Mouse (Mus musculus) lung, embryonic 14.5 days (tissue): ENCODE measurements around the gene Mta2. TPM values are rescaled to one million over a fixed set of nuclear protein-coding genes. Genes with fewer than 3 reads are reported as not detected.
"Not testable (repeated sequence)": the region's sequence is repeated elsewhere in the genome, so short reads cannot be mapped to it uniquely, and the experiment has no call there.

Experiments
- ATAC-seq: fragments of 200-750 bp; cut with Nextera tagmentation; 2 replicates; pipeline ENCODE4 v1.8.0; 2017; ENCODE audit warnings: mild to moderate bottlenecking, moderate TSS enrichment, moderate library complexity; ENCODE audit not compliant: insufficient read depth
- DNase-seq: peaks from one replicate; pipeline ENCODE4 v3.0.0-alpha.2; 2015
- H3K27ac ChIP-seq: fragments of 300-500 bp; sonication (generic); 2 replicates; pipeline ENCODE4 v1.5.1; 2014; ENCODE audit warnings: low read depth, mild to moderate bottlenecking, moderate library complexity
- H3K27me3 ChIP-seq: fragments of 300-500 bp; sonication (generic); 2 replicates; pipeline ENCODE4 v1.6.1; 2014; ENCODE audit warnings: low read length, control low read depth; ENCODE audit not compliant: insufficient read depth
- H3K36me3 ChIP-seq: fragments of 300-500 bp; sonication (generic); 2 replicates; pipeline ENCODE4 v1.6.1; 2014; ENCODE audit warnings: control low read depth; ENCODE audit not compliant: insufficient read depth
- H3K4me1 ChIP-seq: fragments of 300-500 bp; sonication (generic); 2 replicates; pipeline ENCODE4 v1.6.1; 2014; ENCODE audit warnings: antibody characterized with exemption, control low read depth; ENCODE audit not compliant: insufficient read depth
- H3K4me2 ChIP-seq: fragments of 300-500 bp; sonication (generic); 2 replicates; pipeline ENCODE4 v1.6.1; 2014; ENCODE audit warnings: mild to moderate bottlenecking
- H3K4me3 ChIP-seq: fragments of 300-500 bp; sonication (generic); 2 replicates; pipeline ENCODE4 v1.5.1; 2014; ENCODE audit warnings: low read depth, low read length
- H3K9ac ChIP-seq: fragments of 300-500 bp; sonication (generic); 2 replicates; pipeline ENCODE4 v1.6.1; 2014
- H3K9me3 ChIP-seq: fragments of 300-500 bp; sonication (generic); 2 replicates; pipeline ENCODE4 v1.6.1; 2016; ENCODE audit warnings: low read depth, low read length, control low read depth
- CTCF ChIP-seq: IDR thresholded peaks from 2 replicates; pipeline ENCODE4 v1.5.1; 2016; ENCODE audit warnings: antibody characterized with exemption, low read depth
- WGBS: fragments of 180-500 bp; shearing (Covaris S2); extraction: QIAGEN DNeasy Blood & Tissue Kit; methylation state at CpG from one replicate; pipeline ENCODE4 v1.1.7; 2014; 5-methylcytosine and 5-hydroxymethylcytosine counted together
- polyA plus RNA-seq: library from polyadenylated mRNA; unstranded; fragments of >200 nt; fragmentation: Nextera tagmentation; extraction: Ambion mirVana; gene quantifications from 2 replicates; pipeline ENCODE4 v1.2.1, GENCODE M21; 2014

Mta2 gene
- 44.0 and 52.1 TPM in 2 replicates for polyA plus RNA-seq

DNA sequence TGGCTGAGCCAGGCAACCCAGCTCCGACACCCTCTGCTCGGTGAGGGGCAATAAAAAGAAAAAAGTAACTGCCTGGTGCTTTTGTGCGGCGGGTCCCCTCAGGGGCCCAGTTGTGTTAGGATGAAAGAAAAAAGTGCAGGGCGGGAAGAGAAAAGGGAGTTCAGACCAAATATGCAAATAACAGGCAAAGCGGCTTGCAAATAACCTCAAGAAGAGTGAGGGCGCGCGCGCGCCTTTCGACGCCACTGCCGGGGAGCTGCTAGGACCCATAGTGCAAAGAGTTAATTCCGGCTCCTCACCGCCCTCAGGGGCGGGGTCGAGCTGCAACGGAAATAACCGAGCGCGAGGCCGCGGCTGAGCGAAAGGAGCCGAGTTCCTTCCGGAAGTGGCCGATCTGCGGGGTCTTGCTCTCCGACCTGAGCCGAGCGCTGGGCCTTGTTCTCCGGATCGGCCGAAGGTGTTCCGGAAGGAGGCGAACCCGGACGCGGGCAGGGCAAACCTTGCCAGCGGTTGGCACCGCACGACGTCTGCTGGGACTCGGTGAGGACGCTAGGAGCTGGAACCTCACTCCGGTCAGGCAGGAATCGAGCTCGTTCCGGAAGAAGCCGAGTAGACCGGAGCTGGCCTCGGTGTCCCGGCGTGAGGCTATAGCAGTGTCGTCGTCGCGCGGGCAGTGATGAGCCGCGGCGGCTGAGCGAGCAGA, at the start of gene Mta2:
TSS of gene Mta2 (plus strand) at position 361 of the 703 bp plus-strand sequence.
- peaks cover 15% of the 10 kb centered on the region for H3K4me1 ChIP-seq
- peak within 1 kb of the TSS; percentile 99 for H3K27ac ChIP-seq
- no peaks in the 10 kb centered on the region for H3K9me3 ChIP-seq
- H3K36me3 ChIP-seq, result peaks cover 62% of the 10 kb centered on the region
- under 1% methylated on average over 64 of the region's 64 CpGs for WGBS
- H3K4me2 ChIP-seq, result peak within 1 kb of the TSS; percentile 82
- 0 out of 2 replicates have a peak, but pooled peaks have one; percentile 14 for TF ChIP-seq CTCF
- ATAC-seq, result peak; percentile 95
- peak within 1 kb of the TSS; percentile 99 for H3K9ac ChIP-seq
- H3K4me3 ChIP-seq, result peak within 1 kb of the TSS; percentile 96
- no peaks in the 10 kb centered on the region for H3K27me3 ChIP-seq
- peak; percentile 99 for DNase-seq

DNA sequence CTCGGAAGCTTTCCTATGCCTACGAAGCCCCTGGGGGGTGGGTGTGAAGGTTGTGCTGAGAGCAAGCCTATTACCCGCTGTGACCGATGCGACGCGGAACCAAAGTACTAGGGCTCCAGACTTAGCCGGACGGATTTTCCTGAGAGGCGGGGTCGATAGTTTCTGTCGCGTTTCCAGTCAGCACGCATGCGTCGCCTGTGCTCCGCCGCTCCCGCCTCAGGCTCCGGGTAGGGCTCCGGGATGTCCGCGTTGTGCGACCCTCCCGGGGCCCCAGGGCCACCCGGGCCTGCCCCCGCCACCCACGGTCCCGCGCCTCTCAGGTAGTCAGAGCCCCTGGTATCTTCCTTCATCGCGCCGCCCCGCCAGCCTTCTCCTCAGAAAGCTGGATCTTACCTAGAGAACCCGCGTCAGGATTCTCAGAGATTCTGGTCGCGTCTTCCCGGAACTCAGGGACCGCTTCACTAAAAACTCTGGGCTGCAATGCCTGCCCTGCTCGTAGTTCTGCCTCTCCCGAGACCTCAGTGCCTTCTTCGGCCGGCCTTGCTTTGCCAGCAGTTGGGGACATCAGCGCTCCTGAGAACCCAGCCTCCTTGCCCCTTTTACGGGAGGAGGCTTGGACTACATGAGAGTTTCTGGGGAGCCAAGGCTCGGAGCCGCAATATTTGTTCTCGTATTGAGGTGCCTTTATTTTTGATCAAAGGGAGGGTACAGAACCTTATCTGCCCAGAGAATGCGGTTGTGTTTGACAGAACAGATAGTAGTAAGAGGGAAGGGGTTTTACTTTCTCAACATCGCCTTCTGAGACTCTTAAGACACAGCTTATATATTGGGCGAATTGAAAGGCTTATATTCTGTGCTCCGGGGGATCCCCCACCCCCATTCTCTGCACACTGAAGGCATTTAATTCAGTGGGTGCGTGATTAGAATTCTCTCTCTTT, 48.6 kb upstream of the Mta2 start, which contains the start of gene Ints5:
TSS of gene Ints5 (plus strand) at position 177 of the 938 bp plus-strand sequence.
- Histone ChIP-seq H3K27ac (peak within 1 kb of the TSS; percentile 90), H3K9ac (peak within 1 kb of the TSS; percentile 92), H3K36me3 (peaks cover 51% of the 10 kb centered on the region), H3K4me3 (peak within 1 kb of the TSS; percentile 87), H3K4me1 (peaks cover 11% of the 10 kb centered on the region), H3K4me2 (peak within 1 kb of the TSS; percentile 84), H3K9me3 (no peaks in the 10 kb centered on the region), H3K27me3 (no peaks in the 10 kb centered on the region)
- WGBS, result 2% methylated on average over 54 of the region's 54 CpGs
- TF ChIP-seq CTCF, result no peak
- ATAC-seq (peak; percentile 57), DNase-seq (peak; percentile 95)

DNA sequence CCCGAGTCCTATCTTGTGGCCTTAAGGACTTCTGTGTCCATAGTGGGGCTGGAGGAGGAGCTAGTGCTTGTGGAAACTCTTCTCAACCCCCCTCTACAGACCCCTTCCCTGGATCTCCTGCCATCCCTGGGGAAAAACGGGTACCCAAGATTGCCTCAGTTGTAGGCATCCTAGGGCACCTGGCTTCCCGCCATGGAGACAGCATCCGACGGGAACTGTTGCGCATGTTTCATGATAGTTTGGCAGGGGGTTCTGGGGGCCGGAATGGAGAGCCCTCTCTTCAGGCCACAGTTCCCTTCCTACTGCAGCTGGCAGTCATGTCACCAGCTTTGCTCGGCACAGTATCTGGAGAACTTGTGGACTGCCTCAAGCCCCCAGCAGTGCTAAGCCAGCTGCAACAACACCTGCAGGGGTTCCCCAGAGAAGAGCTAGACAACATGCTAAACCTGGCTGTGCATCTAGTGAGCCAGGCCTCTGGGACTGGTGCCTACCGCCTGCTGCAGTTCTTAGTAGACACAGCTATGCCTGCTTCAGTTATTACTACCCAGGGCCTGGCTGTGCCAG, 46.2 kb upstream of the Mta2 start:
- 87% methylated on average over 9 of the region's 9 CpGs for WGBS
- Histone ChIP-seq H3K4me2 (no peak overlapping the region), H3K4me3 (no peak overlapping the region), H3K36me3 (peaks cover 43% of the 10 kb centered on the region), H3K27ac (no peak overlapping the region), H3K4me1 (peaks cover 16% of the 10 kb centered on the region), H3K27me3 (no peaks in the 10 kb centered on the region), H3K9ac (no peak overlapping the region), H3K9me3 (no peaks in the 10 kb centered on the region)
- DNase-seq (no peak), ATAC-seq (no peak)
- no peak for TF ChIP-seq CTCF

- H3K9ac ChIP-seq, ATAC-seq, DNase-seq, H3K9me3 ChIP-seq, H3K27me3 ChIP-seq, H3K4me3 ChIP-seq, H3K4me2 ChIP-seq, H3K27ac ChIP-seq: not testable (repeated sequence)
- peaks cover 38% of the 10 kb centered on the region for H3K36me3 ChIP-seq
- H3K4me1 ChIP-seq, result peaks cover 16% of the 10 kb centered on the region
- 84% methylated on average over 5 of the region's 5 CpGs for WGBS
Observed at GRCm38 (mm10) chr19:8896231-8896630, 45.4 kb upstream of the Mta2 start.

- H3K9ac ChIP-seq, result peak overlapping the region; percentile 96
Observed at GRCm38 (mm10) chr19:8897211-8897864, 44.3 kb upstream of the Mta2 start.

GRCm38 (mm10) chr19:8897865-8898495, 43.7 kb upstream of the Mta2 start, which contains the start of gene Ganab:
Gene Ganab, plus strand, starts transcription at chr19:8898071.
- Histone ChIP-seq H3K9me3 (no peaks in the 10 kb centered on the region), H3K4me3 (peak within 1 kb of the TSS; percentile 89), H3K4me1 (peaks cover 16% of the 10 kb centered on the region; the same call in 1 of the 2 replicates), H3K36me3 (peaks cover 48% of the 10 kb centered on the region), H3K4me2 (peak within 1 kb of the TSS; percentile 75), H3K9ac (peak within 1 kb of the TSS; percentile 96), H3K27me3 (no peaks in the 10 kb centered on the region), H3K27ac (peak within 1 kb of the TSS; percentile 86)
- under 1% methylated on average over 53 of the region's 53 CpGs for WGBS
- no peak for TF ChIP-seq CTCF
- ATAC-seq, result peak; percentile 99
- DNase-seq, result peak; percentile 99

More at GRCm38 (mm10) chr19:8897211-8897864, 44.3 kb upstream of the Mta2 start:
- 21% methylated on average over 21 of the region's 21 CpGs for WGBS
- H3K4me3 ChIP-seq, result peak overlapping the region; percentile 89
- H3K27ac ChIP-seq, result peak overlapping the region; percentile 86
- not testable (repeated sequence) for H3K9me3 ChIP-seq, H3K27me3 ChIP-seq
- H3K36me3 ChIP-seq, result peaks cover 42% of the 10 kb centered on the region
- peak; percentile 62 for ATAC-seq
- DNase-seq, result peak; percentile 60
- peak overlapping the region; percentile 65 for H3K4me2 ChIP-seq
- peaks cover 16% of the 10 kb centered on the region for H3K4me1 ChIP-seq
